8 mouse cellular contexts compared by ENCODE assay signal in the genomic region with DNA sequence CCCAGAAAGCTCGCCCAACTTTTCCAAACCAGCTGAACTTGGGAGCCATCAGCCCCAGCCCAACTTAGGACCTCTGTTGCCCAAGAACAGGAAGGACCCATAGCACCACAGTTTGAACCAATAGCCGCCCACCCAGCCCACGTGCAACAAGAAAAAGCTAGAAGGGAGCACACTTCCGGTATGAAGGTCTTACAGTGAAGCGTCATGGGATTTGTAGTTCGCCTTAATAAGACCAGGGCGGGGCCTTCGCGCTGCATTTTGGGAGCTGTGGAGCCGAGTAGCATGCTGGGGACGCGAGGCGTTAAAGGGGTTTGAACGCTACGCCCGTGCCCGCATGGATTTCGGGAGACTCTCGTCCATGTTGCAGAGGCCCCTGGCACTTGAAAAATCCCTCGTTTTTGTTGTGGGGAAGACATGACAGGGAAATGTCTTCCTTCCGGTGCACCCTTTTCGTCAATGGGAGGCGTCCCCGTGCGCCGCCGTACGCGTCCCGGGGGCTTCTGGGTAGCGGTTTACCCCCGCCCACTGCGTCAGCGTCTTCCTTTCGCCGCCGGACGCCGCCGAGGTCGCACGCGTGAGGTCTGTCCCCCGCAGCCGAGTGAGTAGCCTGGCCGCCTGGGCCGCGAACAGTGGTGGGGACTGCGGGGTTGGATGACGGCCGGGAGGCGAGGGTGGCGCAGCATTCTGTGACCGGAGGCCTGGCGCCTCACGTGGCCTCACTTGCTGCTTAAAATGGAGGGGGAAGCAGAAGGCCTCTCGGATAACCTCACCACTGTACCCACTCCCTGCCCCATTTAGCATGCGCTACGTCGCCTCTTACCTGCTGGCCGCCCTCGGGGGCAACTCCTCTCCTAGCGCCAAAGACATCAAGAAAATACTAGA. TPM values are rescaled to one million over a fixed set of nuclear protein-coding genes. Genes with fewer than 3 reads are reported as not detected.
DNase-seq lines count a peak whose midpoint lies in the region; ATAC-seq and TF ChIP-seq lines count a peak whose summit lies in the region.

A gene (plus strand): TSS at position 261 of the 882 bp plus-strand sequence.

- H3K4me2 ChIP-seq in heart, embryonic 14.5 days (ENCODE audit: low read length) = peak within 1 kb of the TSS; percentile 91
- peak within 1 kb of the TSS; percentile 73 for H3K4me2 ChIP-seq in liver, embryonic 14.5 days (ENCODE audit: low read depth)
- peak within 1 kb of the TSS; percentile 79 for H3K4me2 ChIP-seq in neural tube, embryonic 11.5 days (ENCODE audit: low read depth)
- H3K4me2 ChIP-seq in stomach, postnatal 0 days (replicated peaks; ENCODE audit: low read depth) = peak within 1 kb of the TSS; percentile 70

- peaks cover 40% of the 10 kb centered on the region for H3K36me3 ChIP-seq in heart, embryonic 14.5 days (ENCODE audit: control insufficient read depth, insufficient read depth, low read length)
- H3K36me3 ChIP-seq in liver, embryonic 14.5 days (replicated peaks; ENCODE audit: control insufficient read depth, insufficient read depth, low read depth) = peaks cover 40% of the 10 kb centered on the region
- H3K36me3 ChIP-seq in neural tube, embryonic 11.5 days (ENCODE audit: control insufficient read depth, insufficient read depth, low read length) = peaks cover 11% of the 10 kb centered on the region
- peaks cover 6% of the 10 kb centered on the region; the same call in 1 of the 2 replicates for H3K36me3 ChIP-seq in stomach, postnatal 0 days (ENCODE audit: control insufficient read depth, insufficient read depth, low read length)

- peak; percentile 94 for DNase-seq in CD4-positive, CD25-positive, alpha-beta regulatory T cell, adult 2 months (ENCODE audit: low read depth, low spot score)
- peak; percentile 84 for DNase-seq in fibroblast of lung, adult 2 months (ENCODE audit: low read depth)
- DNase-seq in kidney, postnatal 25 days = peak; percentile 93 to 97
- DNase-seq in liver, embryonic 14.5 days (ENCODE audit: low read depth in 3 of 3, low spot score in 3 of 3) = peak; percentile 85 to 88 (median 88)
- peak; percentile 94 for DNase-seq in neural tube, embryonic 11.5 days (ENCODE audit: low spot score)
- peak; percentile 94 for DNase-seq in stomach, postnatal 0 days (ENCODE audit: low spot score)

- no peaks in the 10 kb centered on the region for H3K9me3 ChIP-seq in heart, embryonic 14.5 days (ENCODE audit: control insufficient read depth, low read length)
- no peaks in the 10 kb centered on the region for H3K9me3 ChIP-seq in liver, embryonic 14.5 days (ENCODE audit: control insufficient read depth, low read length)
- no peaks in the 10 kb centered on the region for H3K9me3 ChIP-seq in neural tube, embryonic 11.5 days (ENCODE audit: control insufficient read depth, low read length)
- H3K9me3 ChIP-seq in stomach, postnatal 0 days (ENCODE audit: control insufficient read depth, low read length) = no peaks in the 10 kb centered on the region

- peak within 1 kb of the TSS; percentile 87 for H3K4me3 ChIP-seq in brown adipose tissue, adult 24 weeks (ENCODE audit: insufficient read depth, low read depth, low read length)
- peak within 1 kb of the TSS; percentile 87 to 92 for H3K4me3 ChIP-seq in heart, embryonic 14.5 days (ENCODE audit: control insufficient read depth in 1 of 2, insufficient read depth in 1 of 2, low read depth in 1 of 2, low read length in 2 of 2)
- H3K4me3 ChIP-seq in liver, embryonic 14.5 days (ENCODE audit: insufficient read depth in 1 of 2, low read depth in 2 of 2, low read length in 2 of 2) = peak within 1 kb of the TSS; percentile 76 to 81
- peak within 1 kb of the TSS; percentile 85 for H3K4me3 ChIP-seq in neural tube, embryonic 11.5 days (ENCODE audit: low read depth, low read length)
- H3K4me3 ChIP-seq in stomach, postnatal 0 days (ENCODE audit: low read depth, low read length) = peak within 1 kb of the TSS; percentile 77

- peak within 1 kb of the TSS; percentile 100 for H3K27ac ChIP-seq in brown adipose tissue, adult 24 weeks (replicated peaks; ENCODE audit: low read depth, low read length)
- peak within 1 kb of the TSS; percentile 85 to 90 for H3K27ac ChIP-seq in heart, embryonic 14.5 days (replicated peaks in 1 of 2; ENCODE audit: control insufficient read depth in 1 of 2, insufficient read depth in 1 of 2, low read depth in 2 of 2, low read length in 2 of 2)
- H3K27ac ChIP-seq in liver, embryonic 14.5 days = peak within 1 kb of the TSS; percentile 84
- H3K27ac ChIP-seq in neural tube, embryonic 11.5 days (ENCODE audit: low read depth, low read length) = peak within 1 kb of the TSS; percentile 77
- peak within 1 kb of the TSS; percentile 83 for H3K27ac ChIP-seq in stomach, postnatal 0 days (replicated peaks)

- WGBS in heart, embryonic 14.5 days = under 1% methylated on average over 63 of the region's 63 CpGs
- under 1% methylated on average over 63 of the region's 63 CpGs for WGBS in liver, embryonic 14.5 days (ENCODE audit: insufficient replicate concordance)
- under 1% methylated on average over 63 of the region's 63 CpGs for WGBS in neural tube, embryonic 11.5 days
- WGBS in stomach, postnatal 0 days = under 1% methylated on average over 63 of the region's 63 CpGs

- H3K27me3 ChIP-seq in heart, embryonic 14.5 days (ENCODE audit: control insufficient read depth, insufficient read depth, low read length) = no peaks in the 10 kb centered on the region
- H3K27me3 ChIP-seq in liver, embryonic 14.5 days (ENCODE audit: control insufficient read depth, insufficient read depth, low read length) = no peaks in the 10 kb centered on the region
- H3K27me3 ChIP-seq in neural tube, embryonic 11.5 days (ENCODE audit: control insufficient read depth, insufficient read depth, low read length) = no peaks in the 10 kb centered on the region
- H3K27me3 ChIP-seq in stomach, postnatal 0 days (ENCODE audit: control insufficient read depth, insufficient read depth, low read length) = no peaks in the 10 kb centered on the region

- H3K9ac ChIP-seq in heart, embryonic 14.5 days (ENCODE audit: low read length) = peak within 1 kb of the TSS; percentile 95
- peak within 1 kb of the TSS; percentile 86 for H3K9ac ChIP-seq in liver, embryonic 14.5 days (replicated peaks)
- H3K9ac ChIP-seq in neural tube, embryonic 11.5 days (ENCODE audit: low read length) = peak within 1 kb of the TSS; percentile 85
- H3K9ac ChIP-seq in stomach, postnatal 0 days (ENCODE audit: low read length) = peak within 1 kb of the TSS; percentile 88

- ATAC-seq in heart, embryonic 14.5 days (ENCODE audit: insufficient number of reproducible peaks, insufficient read depth, low FRiP score, low read depth) = peak; percentile 86
- ATAC-seq in liver, embryonic 14.5 days (ENCODE audit: insufficient read depth) = peak; percentile 87
- peak; percentile 89 for ATAC-seq in neural tube, embryonic 11.5 days (ENCODE audit: insufficient read depth, low FRiP score, low TSS enrichment)
- peak; percentile 88 for ATAC-seq in stomach, postnatal 0 days (ENCODE audit: low FRiP score, low TSS enrichment)

- peaks cover 7% of the 10 kb centered on the region; the same call in 1 of the 2 replicates for H3K4me1 ChIP-seq in brown adipose tissue, adult 24 weeks (ENCODE audit: control insufficient read depth, insufficient read depth, insufficient read length, low read length)
- H3K4me1 ChIP-seq in heart, embryonic 14.5 days (ENCODE audit: control insufficient read depth in 2 of 2, insufficient read depth in 2 of 2, low read length in 2 of 2) = peaks cover 20 to 21% of the 10 kb centered on the region in 2 experiments
- peaks cover 22 to 33% of the 10 kb centered on the region in 2 experiments for H3K4me1 ChIP-seq in liver, embryonic 14.5 days (replicated peaks; ENCODE audit: control insufficient read depth in 2 of 2, insufficient read depth in 2 of 2, low read length in 1 of 2)
- peaks cover 19% of the 10 kb centered on the region for H3K4me1 ChIP-seq in neural tube, embryonic 11.5 days (ENCODE audit: control insufficient read depth, insufficient read depth, low read length)
- peaks cover 4% of the 10 kb centered on the region; the same call in 1 of the 2 replicates for H3K4me1 ChIP-seq in stomach, postnatal 0 days (replicated peaks; ENCODE audit: control insufficient read depth, insufficient read depth)

- no peak for TF ChIP-seq EP300 in liver, embryonic 14.5 days (IDR thresholded peaks at IDR 0.05; ENCODE audit: low read depth)
- no peak for TF ChIP-seq EP300 in stomach, postnatal 0 days (optimal IDR thresholded peaks at IDR 0.05)

- TF ChIP-seq CTCF in liver, embryonic 14.5 days (IDR thresholded peaks at IDR 0.05; ENCODE audit: low read depth) = no peak; the same call in 1 of the 2 replicates
- TF ChIP-seq CTCF in stomach, postnatal 0 days (IDR thresholded peaks at IDR 0.05; ENCODE audit: low read depth) = no peak

RNA-seq across cellular contexts. Expression of the gene that starts here (rescaled TPM):
- 1,680 and 2,099 TPM in 2 replicates for polyA plus RNA-seq in brown adipose tissue, adult 24 weeks (2012; ENCODE audit: insufficient read depth, insufficient read length, missing spikeins)
- polyA plus RNA-seq in heart, embryonic 14.5 days (2014; fragmentation: Nextera tagmentation; extraction: Ambion mirVana) = 874 and 975 TPM in 2 replicates
- 328 and 661 TPM in 2 replicates for polyA plus RNA-seq in liver, embryonic 14.5 days (2012; rRNA removed)
- polyA plus RNA-seq in liver, embryonic 14.5 days (2014; fragmentation: Nextera tagmentation; extraction: Ambion mirVana) = 942 and 950 TPM in 2 replicates
- 898 and 979 TPM in 2 replicates for polyA plus RNA-seq in neural tube, embryonic 11.5 days (2014; fragmentation: Nextera tagmentation; extraction: Ambion mirVana)
- polyA plus RNA-seq in stomach, postnatal 0 days (2015; fragmentation: Nextera tagmentation; extraction: Ambion mirVana) = 1,187 and 1,334 TPM in 2 replicates

Comparison
In these comparisons a context has a peak if more than half of its experiments do, and no peak if none do; other contexts are left out.
1. Peak in every context shown above with its lines: DNase-seq, ATAC-seq, H3K4me3 ChIP-seq and H3K27ac ChIP-seq.